Mouse (Mus musculus) ES-E14 (cell line): Measurements from ENCODE around the gene Nat8f5.
"Not testable (repeated sequence)": the region's sequence is repeated elsewhere in the genome, so short reads cannot be mapped to it uniquely, and the experiment has no call there.

Experiments
- CHD2 ChIP-seq: IDR thresholded peaks from 2 replicates; pipeline ENCODE4 v1.6.1; 2014; ENCODE audit warnings: mild to moderate bottlenecking, low read depth, low read length, inconsistent platforms
- MAFK ChIP-seq: IDR thresholded peaks from 2 replicates; pipeline ENCODE4 v1.6.1; 2014; ENCODE audit warnings: mild to moderate bottlenecking, low read depth, low read length, inconsistent platforms; ENCODE audit not compliant: insufficient read depth
- ZC3H11A ChIP-seq: IDR thresholded peaks from 2 replicates; pipeline ENCODE4 v1.6.1; 2012; ENCODE audit warnings: low read depth, mild to moderate bottlenecking, inconsistent platforms, low read length, borderline replicate concordance
- ZNF384 ChIP-seq: IDR thresholded peaks from 2 replicates; pipeline ENCODE4 v1.6.1; 2012; ENCODE audit warnings: low read depth, low read length, inconsistent platforms

GRCm38 (mm10) chr6:85866995-85867394, 46.2 kb upstream of the Nat8f5 start:
- TF ChIP-seq ZC3H11A, ZNF384, MAFK, CHD2: not testable (repeated sequence)
